Mouse (Mus musculus) hindbrain, embryonic 11.5 days (tissue): ENCODE results near the gene Adamts12. TPM values are rescaled to one million over a fixed set of nuclear protein-coding genes. Genes with fewer than 3 reads are reported as not detected.
A peak's percentile ranks its signal among the peaks of the same experiment; 100 is the strongest.

Experiments
- ATAC-seq: fragments of 200-750 bp; cut with Nextera tagmentation; 2 replicates; pipeline ENCODE4 v1.8.0; 2017; ENCODE audit warnings: mild to moderate bottlenecking, moderate TSS enrichment, moderate library complexity; ENCODE audit not compliant: low FRiP score
- DNase-seq: peaks from one replicate; pipeline ENCODE4 v3.0.0-alpha.2; 2015; ENCODE audit warnings: low spot score
- H3K27ac ChIP-seq: fragments of 300-500 bp; sonication (generic); 2 replicates; pipeline ENCODE4 v1.5.1; 2014; ENCODE audit warnings: mild to moderate bottlenecking, low read depth, low read length
- H3K27me3 ChIP-seq: fragments of 300-500 bp; sonication (generic); 2 replicates; pipeline ENCODE4 v1.6.1; 2014; ENCODE audit warnings: mild to moderate bottlenecking, low read length, moderate library complexity, mixed read lengths; ENCODE audit not compliant: control insufficient read depth, insufficient read depth
- H3K36me3 ChIP-seq: fragments of 300-500 bp; sonication (generic); 2 replicates; pipeline ENCODE4 v1.6.1; 2014; ENCODE audit warnings: mild to moderate bottlenecking, low read length, moderate library complexity, mixed read lengths; ENCODE audit not compliant: control insufficient read depth, insufficient read depth
- H3K4me1 ChIP-seq: fragments of 300-500 bp; sonication (generic); replicated peaks from 2 replicates; pipeline ENCODE4 v1.6.1; 2014; ENCODE audit warnings: low read length, mixed read lengths; ENCODE audit not compliant: control insufficient read depth, insufficient read depth
- H3K4me2 ChIP-seq: fragments of 300-500 bp; sonication (generic); replicated peaks from 2 replicates; pipeline ENCODE4 v1.6.1; 2014; ENCODE audit warnings: mild to moderate bottlenecking, low read depth, low read length
- H3K4me3 ChIP-seq: fragments of 300-500 bp; sonication (generic); 2 replicates; pipeline ENCODE4 v1.5.1; 2014; ENCODE audit warnings: low read depth, low read length
- H3K9ac ChIP-seq: fragments of 300-500 bp; sonication (generic); 2 replicates; pipeline ENCODE4 v1.6.1; 2014; ENCODE audit warnings: low read depth, low read length
- H3K9me3 ChIP-seq: fragments of 300-500 bp; sonication (generic); 2 replicates; pipeline ENCODE4 v1.6.1; 2016; ENCODE audit warnings: low read length; ENCODE audit not compliant: control insufficient read depth
- WGBS: fragments of 180-500 bp; shearing (Covaris S2); extraction: QIAGEN DNeasy Blood & Tissue Kit; methylation state at CpG from one replicate; pipeline ENCODE4 v1.1.7; 2014; 5-methylcytosine and 5-hydroxymethylcytosine counted together
- polyA plus RNA-seq: library from polyadenylated mRNA; unstranded; fragments of >200 nt; fragmentation: Nextera tagmentation; extraction: Ambion mirVana; gene quantifications from 2 replicates; pipeline ENCODE4 v1.2.1, GENCODE M21; 2014

Gene Adamts12
- polyA plus RNA-seq, 1 experiment from 2014 or later, result 2.7 TPM

DNA sequence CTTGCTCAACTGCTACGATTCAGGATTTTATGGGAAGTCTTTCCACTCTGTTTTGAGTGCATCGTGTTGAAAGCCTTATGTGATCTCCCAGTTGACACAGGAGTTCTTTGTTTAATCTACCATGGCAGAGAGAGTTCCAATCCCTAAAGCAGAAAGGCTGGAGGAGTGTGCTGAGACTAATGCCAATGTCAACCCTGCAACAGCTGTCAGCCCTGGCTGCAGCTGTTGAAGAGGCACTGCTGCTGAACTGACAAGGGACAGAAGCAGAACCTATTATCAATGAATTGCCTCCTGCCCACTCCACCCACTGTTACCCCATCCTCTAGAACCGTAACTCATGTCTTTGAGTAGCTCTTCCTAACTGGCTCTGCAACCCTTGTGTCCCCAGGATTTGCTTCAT, 101.3 kb downstream of the Adamts12 start:
- H3K27me3 ChIP-seq, result no peaks in the 10 kb centered on the region
- WGBS, result 46% methylated on average over 3 of the region's 3 CpGs
- H3K4me2 ChIP-seq, result no peak overlapping the region
- no peak overlapping the region for H3K27ac ChIP-seq
- ATAC-seq (no peak), DNase-seq (no peak)
- no peak overlapping the region for H3K4me3 ChIP-seq
- H3K9ac ChIP-seq, result no peak overlapping the region
- no peaks in the 10 kb centered on the region for H3K4me1 ChIP-seq
- no peaks in the 10 kb centered on the region for H3K36me3 ChIP-seq
- no peaks in the 10 kb centered on the region for H3K9me3 ChIP-seq

- H3K9me3 ChIP-seq, result no peaks in the 10 kb centered on the region
- no peaks in the 10 kb centered on the region for H3K4me1 ChIP-seq
- no peak overlapping the region for H3K4me2 ChIP-seq
- H3K36me3 ChIP-seq, result no peaks in the 10 kb centered on the region
- no peaks in the 10 kb centered on the region for H3K27me3 ChIP-seq
- DNase-seq, result no peak
- no peak overlapping the region for H3K9ac ChIP-seq
- ATAC-seq, result no peak
- H3K4me3 ChIP-seq, result no peak overlapping the region
- 81% methylated on average over 7 of the region's 7 CpGs for WGBS
- H3K27ac ChIP-seq, result no peak overlapping the region
Observed at GRCm38 (mm10) chr15:11173884-11174470, 109.4 kb downstream of the Adamts12 start.

DNA sequence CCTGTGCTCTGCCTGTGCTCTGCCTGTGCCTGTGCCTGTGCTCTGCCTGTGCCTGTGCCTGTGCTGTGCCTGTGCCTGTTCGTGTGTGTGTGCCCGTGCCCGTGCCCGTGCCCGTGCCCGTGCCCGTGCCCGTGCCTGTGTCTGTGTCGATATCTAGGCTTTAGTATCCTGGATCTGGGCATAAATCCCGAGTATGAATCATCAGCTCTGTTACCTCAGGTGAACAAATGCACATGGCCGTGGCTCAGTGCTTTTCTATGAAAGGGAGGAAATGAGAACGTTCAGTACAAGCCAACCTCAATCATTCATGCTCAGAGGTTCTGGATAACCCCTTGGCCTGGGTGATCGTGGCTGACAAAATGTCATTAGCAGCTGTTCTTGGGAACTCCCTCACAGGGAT, 110.3 kb downstream of the Adamts12 start:
- Histone ChIP-seq H3K27ac (no peak overlapping the region), H3K4me3 (no peak overlapping the region), H3K9ac (no peak overlapping the region), H3K9me3 (no peaks in the 10 kb centered on the region), H3K4me1 (no peaks in the 10 kb centered on the region), H3K36me3 (no peaks in the 10 kb centered on the region), H3K4me2 (no peak overlapping the region), H3K27me3 (no peaks in the 10 kb centered on the region)
- DNase-seq (no peak), ATAC-seq (0 out of 2 replicates have a peak, but pooled peaks have one; percentile 15)
- WGBS, result 75% methylated on average over 13 of the region's 13 CpGs

GRCm38 (mm10) chr15:11177448-11177847, 112.9 kb downstream of the Adamts12 start:
- Histone ChIP-seq H3K4me3 (no peak overlapping the region), H3K4me2 (no peak overlapping the region), H3K27ac (no peak overlapping the region), H3K9ac (no peak overlapping the region), H3K36me3 (no peaks in the 10 kb centered on the region), H3K9me3 (no peaks in the 10 kb centered on the region), H3K27me3 (no peaks in the 10 kb centered on the region), H3K4me1 (no peaks in the 10 kb centered on the region)
- 39% methylated on average over 9 of the region's 9 CpGs for WGBS
- ATAC-seq, result peak; percentile 69; the same call in 1 of the 2 replicates
- DNase-seq, result no peak

GRCm38 (mm10) chr15:11179751-11180169, 115.2 kb downstream of the Adamts12 start:
- DNase-seq (no peak), ATAC-seq (no peak)
- no peaks in the 10 kb centered on the region for H3K27me3 ChIP-seq
- H3K27ac ChIP-seq, result no peak overlapping the region
- no peak overlapping the region for H3K9ac ChIP-seq
- WGBS, result 45% methylated on average over 2 of the region's 2 CpGs
- H3K36me3 ChIP-seq, result no peaks in the 10 kb centered on the region
- no peaks in the 10 kb centered on the region for H3K9me3 ChIP-seq
- H3K4me2 ChIP-seq, result no peak overlapping the region
- H3K4me3 ChIP-seq, result no peak overlapping the region
- H3K4me1 ChIP-seq, result no peaks in the 10 kb centered on the region

GRCm38 (mm10) chr15:11186711-11187110, 122.1 kb downstream of the Adamts12 start:
- no peak overlapping the region for H3K4me3 ChIP-seq
- DNase-seq, result no peak

DNA sequence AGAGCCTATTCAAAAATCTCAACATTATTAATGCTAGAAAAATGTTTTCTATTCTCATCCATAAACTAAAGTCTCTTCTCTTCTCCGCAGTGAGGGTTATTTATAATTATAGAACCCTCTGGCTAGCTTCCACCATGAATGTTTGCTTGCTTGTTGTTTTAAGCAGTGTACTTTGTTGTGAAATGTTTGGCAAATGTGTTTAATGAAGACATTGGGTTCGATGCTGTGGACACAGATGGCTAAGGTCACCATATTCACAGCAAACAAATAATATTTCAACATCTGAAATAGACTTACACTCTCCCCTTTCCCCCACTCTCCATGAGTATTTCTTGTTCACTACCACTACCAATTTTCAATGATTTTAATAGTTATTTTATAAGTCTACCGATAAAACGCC, 125.9 kb downstream of the Adamts12 start:
- WGBS, result 95% methylated on average over 4 of the region's 4 CpGs
- Histone ChIP-seq H3K4me3 (no peak overlapping the region), H3K36me3 (no peaks in the 10 kb centered on the region), H3K4me2 (no peak overlapping the region), H3K27me3 (no peaks in the 10 kb centered on the region), H3K9ac (no peak overlapping the region), H3K9me3 (no peaks in the 10 kb centered on the region), H3K27ac (no peak overlapping the region), H3K4me1 (no peaks in the 10 kb centered on the region)
- ATAC-seq (no peak), DNase-seq (no peak)

More at GRCm38 (mm10) chr15:11186711-11187110, 122.1 kb downstream of the Adamts12 start:
- H3K36me3 ChIP-seq, result no peaks in the 10 kb centered on the region
- no peak overlapping the region for H3K9ac ChIP-seq
- no peak overlapping the region for H3K4me2 ChIP-seq
- H3K27ac ChIP-seq, result no peak overlapping the region
- H3K4me1 ChIP-seq, result no peaks in the 10 kb centered on the region
- no peaks in the 10 kb centered on the region for H3K27me3 ChIP-seq
- WGBS, result 85% methylated on average over 4 of the region's 4 CpGs
- H3K9me3 ChIP-seq, result no peaks in the 10 kb centered on the region
- ATAC-seq, result no peak

DNA sequence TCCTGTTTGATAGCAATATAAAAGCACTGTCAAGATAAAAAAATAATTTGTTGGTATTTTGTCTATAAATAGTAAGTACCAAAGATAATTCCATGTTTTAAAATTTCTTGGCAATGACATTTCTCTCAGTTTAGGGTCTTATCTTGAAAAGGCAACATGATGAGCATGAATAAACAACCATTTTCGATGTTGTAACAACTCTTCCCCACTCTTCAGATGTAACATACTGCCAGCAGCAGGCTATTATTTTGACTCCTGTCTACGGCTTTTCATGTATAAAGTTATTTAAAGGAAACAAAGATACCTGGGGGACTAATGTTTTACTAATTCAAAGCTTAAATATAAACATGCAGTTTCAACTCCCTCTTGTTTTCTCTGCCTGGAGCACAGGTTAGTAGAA, 128.2 kb downstream of the Adamts12 start:
- Histone ChIP-seq H3K4me3 (no peak overlapping the region), H3K4me2 (no peak overlapping the region), H3K27me3 (no peaks in the 10 kb centered on the region), H3K36me3 (no peaks in the 10 kb centered on the region), H3K27ac (no peak overlapping the region), H3K9me3 (no peaks in the 10 kb centered on the region), H3K9ac (no peak overlapping the region), H3K4me1 (no peaks in the 10 kb centered on the region)
- DNase-seq (no peak), ATAC-seq (no peak)
- WGBS, result 85% methylated on average over 2 of the region's 2 CpGs

DNA sequence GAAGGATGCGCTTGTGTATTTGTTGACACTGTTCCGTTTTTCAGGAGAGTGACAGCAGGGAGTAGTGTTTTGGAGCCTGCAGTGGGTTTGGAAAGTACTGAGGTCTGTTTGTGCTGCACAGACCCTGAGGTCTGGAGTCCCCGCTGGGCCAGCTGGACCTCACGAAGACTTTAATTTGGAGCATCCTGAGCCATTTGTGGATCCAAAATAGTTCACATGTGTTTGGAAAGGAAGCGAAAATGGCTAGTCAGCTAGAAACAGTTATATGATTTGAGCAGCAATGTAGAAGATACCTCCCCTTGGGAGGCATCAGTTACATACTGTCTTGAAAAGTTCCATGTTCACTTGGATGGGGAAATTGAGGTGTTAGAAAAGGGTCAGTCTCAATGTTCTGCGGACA, 132.5 kb downstream of the Adamts12 start:
- H3K27ac ChIP-seq, result no peak overlapping the region
- DNase-seq (no peak), ATAC-seq (no peak)
- 76% methylated on average over 6 of the region's 6 CpGs for WGBS
- no peak overlapping the region for H3K4me2 ChIP-seq
- H3K36me3 ChIP-seq, result no peaks in the 10 kb centered on the region
- no peak overlapping the region for H3K4me3 ChIP-seq
- no peaks in the 10 kb centered on the region for H3K4me1 ChIP-seq
- no peak overlapping the region for H3K9ac ChIP-seq
- H3K9me3 ChIP-seq, result no peaks in the 10 kb centered on the region
- no peaks in the 10 kb centered on the region for H3K27me3 ChIP-seq
